In genomic region chr6:124739231-124739796, GRCm38 (mm10) we compare ENCODE assay signal across 1 mouse cellular context.
TF ChIP-seq lines count a peak whose summit lies in the region.

No protein-coding gene starts in this region.

TF ChIP-seq in MEL, 35 proteins besides CTCF, POLR2A, EP300 and RAD21:
- TF ChIP-seq USF2 (IDR thresholded peaks at IDR 0.05; ENCODE audit: borderline replicate concordance in 1 of 2, insufficient read depth in 1 of 2, low read depth in 1 of 2, low read length in 2 of 2) (no peak), RCOR1 (IDR thresholded peaks at IDR 0.05; ENCODE audit: low read depth, low read length) (no peak), SMC3 (IDR thresholded peaks at IDR 0.05; ENCODE audit: low read depth, low read length) (no peak), GATA1 (IDR thresholded peaks at IDR 0.05; ENCODE audit: low read depth, low read length) (no peak), GABPA (IDR thresholded peaks at IDR 0.05; ENCODE audit: low read depth, low read length) (no peak), CHD2 (IDR thresholded peaks at IDR 0.05; ENCODE audit: low read length) (no peak), E2F4 (IDR thresholded peaks at IDR 0.05; ENCODE audit: borderline replicate concordance, low read depth, low read length) (no peak), MXI1 (IDR thresholded peaks at IDR 0.05; ENCODE audit: low read depth, low read length) (no peak), TBP (IDR thresholded peaks at IDR 0.05; ENCODE audit: low read depth, low read length) (no peak), ZNF384 (IDR thresholded peaks at IDR 0.05; ENCODE audit: low read depth, low read length) (no peak)
TF ChIP-seq in MEL: peak in this region for 0.
